Mouse (Mus musculus): Measurements from ENCODE around the gene Kat2b. TPM values are rescaled to one million over a fixed set of nuclear protein-coding genes. Genes with fewer than 3 reads are reported as not detected.
"Not testable (repeated sequence)": the region's sequence is repeated elsewhere in the genome, so short reads cannot be mapped to it uniquely, and the experiment has no call there.

Kat2b gene
- polyA plus RNA-seq (2016; fragmentation: Nextera tagmentation; extraction: Ambion mirVana): 2.1 and 2.5 TPM in 2 replicates

DNA sequence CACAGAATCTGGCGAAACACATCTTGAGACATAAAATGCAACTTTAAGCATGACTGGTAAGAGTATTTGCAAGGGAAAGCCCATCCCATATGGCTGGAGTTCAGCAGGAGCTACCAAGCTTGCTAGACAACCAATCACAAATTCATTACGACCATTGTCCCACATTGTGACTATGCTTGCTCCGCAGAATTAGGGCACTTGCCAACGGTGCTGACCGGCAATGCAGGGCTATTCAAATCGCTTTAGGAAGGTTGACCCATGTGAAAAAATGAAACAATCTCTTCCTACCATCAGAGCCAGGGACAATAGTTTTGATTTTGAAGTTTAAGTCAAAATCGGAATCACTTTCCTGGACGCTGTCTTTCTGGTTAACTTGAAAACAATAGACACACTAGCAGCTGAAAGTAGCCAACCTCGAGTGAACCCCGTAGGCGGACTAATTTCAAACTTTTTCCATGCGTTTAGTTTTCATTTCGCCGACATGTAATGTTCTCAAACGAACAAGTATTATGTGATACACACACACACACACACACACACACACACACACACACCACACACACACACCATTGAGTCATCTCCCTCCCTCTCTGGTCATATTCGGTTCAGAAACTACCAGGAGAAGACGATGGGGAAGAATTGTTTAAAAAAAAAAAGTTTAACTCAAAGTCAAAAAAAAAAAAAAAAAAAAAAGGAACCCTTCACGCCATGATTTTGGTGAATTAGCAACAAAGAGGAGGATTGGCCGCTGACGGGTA is at the start of gene Kat2b:
Gene Kat2b (plus strand): TSS at position 701 of the 758 bp plus-strand sequence.
- peak; percentile 28 for DNase-seq (ENCODE audit: low spot score)
- H3K9me3 ChIP-seq: no peaks in the 10 kb centered on the region
- no peaks in the 10 kb centered on the region for H3K36me3 ChIP-seq (replicated peaks)
- peaks cover 30% of the 10 kb centered on the region for H3K4me1 ChIP-seq
- H3K27me3 ChIP-seq (replicated peaks; ENCODE audit: low read depth, poor library complexity, severe bottlenecking): no peaks in the 10 kb centered on the region
- peak within 1 kb of the TSS; percentile 94 for H3K27ac ChIP-seq (replicated peaks)
- 4% methylated on average over 20 of the region's 20 CpGs for WGBS
- peak within 1 kb of the TSS; percentile 93 for H3K4me3 ChIP-seq

DNA sequence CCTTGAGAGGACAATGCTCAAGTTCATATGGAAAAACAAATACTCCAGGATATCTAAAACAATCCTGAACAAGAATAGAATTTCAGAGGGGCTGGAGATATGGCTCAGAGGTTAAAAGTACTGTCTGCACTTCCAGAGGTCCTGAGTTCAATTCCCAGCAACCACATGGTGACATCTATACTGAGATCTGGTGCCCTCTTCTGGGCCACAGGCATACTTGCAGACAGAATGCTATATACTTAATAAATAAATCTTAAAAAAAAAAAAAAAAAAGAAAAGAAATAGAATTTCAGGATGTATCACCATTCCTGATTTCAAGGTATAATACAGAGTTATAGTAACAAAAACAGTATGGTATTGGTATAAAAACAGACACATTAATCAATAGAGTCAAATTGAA is 47.3 kb upstream of the Kat2b start:
- Histone ChIP-seq H3K27ac (replicated peaks) (no peak overlapping the region), H3K9me3 (no peaks in the 10 kb centered on the region), H3K36me3 (replicated peaks) (peaks cover 16% of the 10 kb centered on the region), H3K27me3 (replicated peaks; ENCODE audit: low read depth, poor library complexity, severe bottlenecking) (no peaks in the 10 kb centered on the region), H3K4me3 (no peak overlapping the region), H3K4me1 (no peaks in the 10 kb centered on the region)
- DNase-seq (ENCODE audit: low spot score): no peak

DNA sequence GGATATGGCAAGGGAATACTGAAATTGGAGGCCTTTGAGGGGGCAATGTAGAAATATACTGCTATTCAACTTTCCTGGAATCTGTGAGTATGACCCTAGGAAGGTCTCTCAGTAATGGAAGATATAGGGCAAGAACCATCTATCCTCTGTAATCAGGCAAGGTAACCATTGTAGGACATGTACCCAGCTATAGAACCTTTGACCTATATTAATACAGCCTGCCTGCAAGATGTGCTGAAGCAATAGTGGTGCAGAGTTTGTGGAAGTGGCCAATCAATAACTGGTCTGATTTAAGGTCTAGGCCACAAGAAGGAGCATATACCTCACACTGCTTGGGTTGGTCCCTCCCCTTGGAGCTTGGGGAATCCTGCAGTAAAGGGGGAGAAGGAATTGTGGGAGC is 46.2 kb upstream of the Kat2b start:
- no peak overlapping the region for H3K4me3 ChIP-seq
- DNase-seq (ENCODE audit: low spot score): no peak
- no peak overlapping the region for H3K27ac ChIP-seq (replicated peaks)
- H3K9me3 ChIP-seq: no peaks in the 10 kb centered on the region
- H3K4me1 ChIP-seq: no peaks in the 10 kb centered on the region
- H3K27me3 ChIP-seq (replicated peaks; ENCODE audit: low read depth, poor library complexity, severe bottlenecking): no peaks in the 10 kb centered on the region
- H3K36me3 ChIP-seq (replicated peaks): peaks cover 7% of the 10 kb centered on the region

GRCm38 (mm10) chr17:53528034-53528433 is 38.6 kb upstream of the Kat2b start:
- Histone ChIP-seq H3K27me3 (replicated peaks; ENCODE audit: low read depth, poor library complexity, severe bottlenecking) (no peaks in the 10 kb centered on the region), H3K4me1 (no peaks in the 10 kb centered on the region), H3K9me3 (no peaks in the 10 kb centered on the region), H3K27ac (replicated peaks) (no peak overlapping the region), H3K4me3 (no peak overlapping the region), H3K36me3 (replicated peaks) (no peaks in the 10 kb centered on the region)
- DNase-seq (ENCODE audit: low spot score): no peak
- 94% methylated on average over 2 of the region's 2 CpGs for WGBS

DNA sequence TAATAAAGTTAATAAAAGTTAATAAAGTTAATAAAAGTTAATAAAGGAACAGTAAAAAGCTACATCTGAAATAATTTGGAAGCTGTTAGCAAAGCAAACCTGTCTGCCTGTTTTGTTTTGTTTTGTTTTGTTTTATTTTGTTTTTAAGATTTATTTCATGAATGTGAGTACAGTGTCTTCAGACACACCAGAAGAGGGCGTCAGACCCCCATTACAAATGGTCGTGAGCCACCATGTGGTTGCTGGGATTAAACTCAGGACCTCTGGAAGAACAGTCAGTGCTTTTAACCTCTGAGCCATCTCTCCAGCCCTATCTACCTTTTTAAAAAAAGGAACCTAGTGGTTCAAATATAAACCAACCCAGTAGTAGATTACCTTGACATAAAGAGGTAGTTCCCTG is 35.5 kb upstream of the Kat2b start:
- no peak for DNase-seq (ENCODE audit: low spot score)
- no peaks in the 10 kb centered on the region for H3K27me3 ChIP-seq (replicated peaks; ENCODE audit: low read depth, poor library complexity, severe bottlenecking)
- no peak overlapping the region for H3K4me3 ChIP-seq
- H3K9me3 ChIP-seq: no peaks in the 10 kb centered on the region
- 55% methylated on average over 2 of the region's 2 CpGs for WGBS
- no peaks in the 10 kb centered on the region for H3K4me1 ChIP-seq
- no peak overlapping the region for H3K27ac ChIP-seq (replicated peaks)
- no peaks in the 10 kb centered on the region for H3K36me3 ChIP-seq (replicated peaks)

DNA sequence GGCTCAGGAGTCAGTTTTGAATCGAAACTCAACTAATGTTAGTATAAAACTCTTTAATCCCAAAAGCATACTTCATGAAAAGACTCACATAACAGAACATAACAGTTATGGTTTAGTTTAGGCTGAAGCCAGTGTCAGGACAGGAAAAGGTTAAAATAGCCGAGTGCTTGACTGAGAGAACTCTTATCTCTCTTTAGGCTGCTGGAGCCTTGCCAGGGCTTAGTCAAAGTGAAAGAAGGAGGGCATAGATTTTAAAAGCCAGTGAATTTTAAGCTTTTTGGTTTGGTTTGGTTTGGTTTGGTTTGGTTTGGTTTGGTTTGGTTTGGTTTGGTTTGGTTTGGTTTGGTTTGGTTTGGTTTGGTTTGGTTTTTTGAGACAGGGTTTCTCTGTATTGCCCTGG is 34.2 kb upstream of the Kat2b start:
- Histone ChIP-seq H3K36me3 (replicated peaks) (no peaks in the 10 kb centered on the region), H3K27ac (replicated peaks) (no peak overlapping the region), H3K4me1 (no peaks in the 10 kb centered on the region), H3K9me3 (no peaks in the 10 kb centered on the region), H3K4me3 (no peak overlapping the region), H3K27me3 (replicated peaks; ENCODE audit: low read depth, poor library complexity, severe bottlenecking) (no peaks in the 10 kb centered on the region)
- 85% methylated on average over 2 of the region's 2 CpGs for WGBS
- DNase-seq (ENCODE audit: low spot score): no peak

DNA sequence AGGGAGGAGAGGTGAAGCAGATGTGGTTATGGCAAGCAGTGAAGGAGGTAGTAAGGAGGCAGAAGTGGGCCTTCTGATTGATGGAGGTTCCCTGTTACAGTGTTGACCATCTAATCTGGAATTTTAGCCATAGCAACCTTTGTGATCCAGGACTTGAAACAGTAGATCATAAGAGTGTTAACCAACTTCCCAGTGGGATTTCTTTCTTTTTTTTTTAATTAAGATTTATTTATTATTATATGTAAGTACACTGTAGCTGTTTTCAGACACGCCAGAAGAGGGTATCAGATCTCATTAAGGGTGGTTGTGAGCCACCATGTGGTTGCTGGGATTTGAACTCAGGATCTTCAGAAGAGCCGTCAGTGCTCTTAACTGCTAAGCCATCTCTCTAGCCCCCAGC is 27.3 kb upstream of the Kat2b start, which contains the start of gene Pp2d1:
Gene Pp2d1 (minus strand): TSS at position 101 of the 400 bp plus-strand sequence.
- H3K4me1 ChIP-seq; H3K36me3 ChIP-seq (replicated peaks); H3K27me3 ChIP-seq (replicated peaks; ENCODE audit: low read depth, poor library complexity, severe bottlenecking); H3K27ac ChIP-seq (replicated peaks); H3K4me3 ChIP-seq; H3K9me3 ChIP-seq; DNase-seq (ENCODE audit: low spot score): not testable (repeated sequence)
- 83% methylated on average over 2 of the region's 2 CpGs for WGBS

GRCm38 (mm10) chr17:53542536-53542935 is 24.1 kb upstream of the Kat2b start:
- Histone ChIP-seq H3K9me3 (no peaks in the 10 kb centered on the region), H3K36me3 (replicated peaks) (no peaks in the 10 kb centered on the region), H3K27ac (replicated peaks) (no peak overlapping the region), H3K27me3 (replicated peaks; ENCODE audit: low read depth, poor library complexity, severe bottlenecking) (no peaks in the 10 kb centered on the region), H3K4me1 (no peaks in the 10 kb centered on the region), H3K4me3 (no peak overlapping the region)
- 95% methylated on average over 4 of the region's 4 CpGs for WGBS
- DNase-seq (ENCODE audit: low spot score): no peak

GRCm38 (mm10) chr17:53543591-53544324 is 22.9 kb upstream of the Kat2b start:
- Histone ChIP-seq H3K27ac (replicated peaks) (no peak overlapping the region), H3K9me3 (no peaks in the 10 kb centered on the region), H3K4me3 (no peak overlapping the region), H3K27me3 (replicated peaks; ENCODE audit: low read depth, poor library complexity, severe bottlenecking) (no peaks in the 10 kb centered on the region), H3K4me1 (no peaks in the 10 kb centered on the region), H3K36me3 (replicated peaks) (no peaks in the 10 kb centered on the region)
- DNase-seq (ENCODE audit: low spot score): no peak
- WGBS: 73% methylated on average over 9 of the region's 9 CpGs

DNA sequence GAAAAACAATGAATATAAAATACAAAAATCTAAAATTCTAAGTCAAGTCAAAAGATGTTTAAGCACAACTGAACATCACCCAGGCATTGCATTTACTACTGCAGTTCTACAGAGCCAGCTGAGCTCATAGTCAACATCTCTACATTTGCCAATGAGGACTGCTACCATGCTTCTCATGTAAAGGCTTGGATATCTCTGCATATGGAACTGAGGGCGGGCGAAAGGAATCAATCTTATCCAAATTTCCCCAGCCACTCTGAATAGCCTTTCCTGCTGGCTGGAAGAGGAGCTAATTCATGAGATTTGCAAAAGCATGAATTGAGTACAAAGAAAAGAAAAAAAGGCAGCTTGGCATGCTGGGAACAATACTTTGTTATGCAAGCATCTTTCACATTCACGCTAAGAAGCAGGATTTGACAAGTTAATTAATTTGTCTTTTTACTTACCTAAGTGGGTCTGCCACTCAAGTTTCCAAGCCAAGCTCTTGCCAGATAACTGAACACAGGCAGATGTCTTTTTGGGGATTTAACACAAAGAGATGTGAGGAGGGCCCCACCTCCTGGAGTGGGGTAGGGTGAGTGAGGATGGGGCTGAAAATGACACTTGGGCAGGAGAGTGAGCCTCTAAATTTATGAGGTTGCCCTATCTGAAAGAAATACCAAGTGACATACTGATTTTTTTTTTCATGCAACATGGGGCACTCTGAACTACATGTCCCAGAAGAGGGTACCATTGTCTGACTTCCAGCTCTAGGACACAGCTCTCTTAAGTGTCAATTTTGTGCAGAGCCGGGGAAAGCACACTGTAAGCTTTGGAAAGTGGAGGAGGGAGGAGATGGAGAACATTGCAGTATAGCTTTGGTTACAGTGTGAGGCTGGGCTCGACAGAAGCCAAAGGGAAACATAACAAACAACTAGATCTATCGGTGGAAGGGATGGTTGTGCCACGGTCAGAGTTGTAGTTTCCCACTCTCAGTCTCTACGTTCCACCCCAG is 15.1 kb upstream of the Kat2b start:
- H3K36me3 ChIP-seq (replicated peaks): no peaks in the 10 kb centered on the region
- H3K27ac ChIP-seq (replicated peaks): no peak overlapping the region
- no peaks in the 10 kb centered on the region for H3K9me3 ChIP-seq
- no peaks in the 10 kb centered on the region for H3K27me3 ChIP-seq (replicated peaks; ENCODE audit: low read depth, poor library complexity, severe bottlenecking)
- H3K4me1 ChIP-seq: no peaks in the 10 kb centered on the region
- no peak for DNase-seq (ENCODE audit: low spot score)
- H3K4me3 ChIP-seq: no peak overlapping the region
- WGBS: 63% methylated on average over 8 of the region's 8 CpGs

GRCm38 (mm10) chr17:53554088-53554487 is 12.6 kb upstream of the Kat2b start:
- WGBS: 69% methylated on average over 4 of the region's 4 CpGs
- H3K4me3 ChIP-seq: no peak overlapping the region
- no peak overlapping the region for H3K27ac ChIP-seq (replicated peaks)
- H3K27me3 ChIP-seq (replicated peaks; ENCODE audit: low read depth, poor library complexity, severe bottlenecking): no peaks in the 10 kb centered on the region
- no peaks in the 10 kb centered on the region for H3K4me1 ChIP-seq
- no peak for DNase-seq (ENCODE audit: low spot score)
- no peaks in the 10 kb centered on the region for H3K9me3 ChIP-seq
- H3K36me3 ChIP-seq (replicated peaks): no peaks in the 10 kb centered on the region

GRCm38 (mm10) chr17:53554813-53555212 is 11.8 kb upstream of the Kat2b start:
- Histone ChIP-seq H3K27me3 (replicated peaks; ENCODE audit: low read depth, poor library complexity, severe bottlenecking) (no peaks in the 10 kb centered on the region), H3K9me3 (no peaks in the 10 kb centered on the region), H3K4me1 (no peaks in the 10 kb centered on the region), H3K27ac (replicated peaks) (no peak overlapping the region), H3K4me3 (no peak overlapping the region), H3K36me3 (replicated peaks) (no peaks in the 10 kb centered on the region)
- WGBS: 85% methylated on average over 3 of the region's 3 CpGs
- no peak for DNase-seq (ENCODE audit: low spot score)

All from embryonic facial prominence, embryonic 10.5 days (tissue).